ENCODE assay signal across 17 mouse cellular contexts in the genomic region with DNA sequence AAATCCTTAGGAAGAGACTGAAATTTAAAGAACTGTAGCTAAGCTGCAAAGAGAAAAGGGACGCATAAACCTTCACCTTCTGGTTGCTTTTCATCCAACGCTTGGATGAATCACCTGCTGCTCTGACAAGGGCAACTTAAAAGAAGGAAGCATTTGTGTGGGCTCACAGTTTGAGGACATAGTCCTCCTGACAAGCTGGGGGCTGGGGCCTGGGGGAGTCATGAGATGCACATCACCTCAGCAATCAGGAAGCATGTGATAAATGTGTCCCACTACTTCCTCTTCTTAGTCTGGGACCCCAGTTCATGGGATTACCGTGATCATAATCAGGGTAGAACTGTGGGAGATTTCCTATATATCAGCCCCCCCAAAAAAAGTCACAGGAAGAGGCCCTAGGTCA.
"Had no signal": no experiment of that assay in that cellular context is flagged by ENCODE, and none has a peak within 500 bp of the region (broad histone marks: within the 10 kb centered on the region; RNA-seq: fewer than 3 reads in every experiment).

No protein-coding gene starts in this region.

- DNase-seq: kidney, adult 18-20 months; kidney, adult 9 months; kidney, postnatal 14 days; kidney, postnatal 4 days; liver, embryonic 13.5 days; lung, adult 2 months; lung, postnatal 14 days; lung, postnatal 4 days; retina, postnatal 1 day; thymus, adult 18-20 months; thymus, postnatal 36 days had no signal

- H3K27ac ChIP-seq: liver, embryonic 13.5 days; midbrain, embryonic 10.5 days; midbrain, embryonic 13.5 days; neural tube, embryonic 13.5 days had no signal

- ATAC-seq: midbrain, embryonic 13.5 days; midbrain, embryonic 16.5 days had no signal

- H3K4me1 ChIP-seq: liver, embryonic 13.5 days; midbrain, embryonic 10.5 days; midbrain, embryonic 13.5 days; neural tube, embryonic 13.5 days had no signal

- H3K4me3 ChIP-seq: liver, embryonic 13.5 days; megakaryocyte, embryonic 14.5 days; midbrain, embryonic 10.5 days; midbrain, embryonic 13.5 days; myocyte; neural tube, embryonic 13.5 days had no signal
